ENCODE assay signal across 13 mouse cellular contexts in genomic region chr9:97133178-97133577, GRCm38 (mm10). TPM values are rescaled to one million over a fixed set of nuclear protein-coding genes. Genes with fewer than 3 reads are reported as not detected.
A peak's percentile ranks its signal among the peaks of the same experiment; 100 is the strongest.
DNase-seq lines count a peak whose midpoint lies in the region; ATAC-seq and TF ChIP-seq lines count a peak whose summit lies in the region.
"Had no signal": no experiment of that assay in that cellular context is flagged by ENCODE, and none has a peak within 500 bp of the region (broad histone marks: within the 10 kb centered on the region; RNA-seq: fewer than 3 reads in every experiment).

No protein-coding gene starts in this region.

- no peak overlapping the region for H3K4me2 ChIP-seq in forebrain, embryonic 11.5 days (ENCODE audit: low read depth, low read length, severe bottlenecking)
- H3K4me2 ChIP-seq: forebrain, embryonic 12.5 days had no signal

- H3K4me1 ChIP-seq in forebrain, embryonic 11.5 days (replicated peaks; ENCODE audit: control insufficient read depth, insufficient read depth, low read length) = no peaks in the 10 kb centered on the region
- H3K4me1 ChIP-seq: forebrain, embryonic 12.5 days had no signal

- H3K9me3 ChIP-seq in forebrain, embryonic 11.5 days (ENCODE audit: control insufficient read depth, low read length) = no peaks in the 10 kb centered on the region
- H3K9me3 ChIP-seq: forebrain, embryonic 12.5 days had no signal

- no peak for ATAC-seq in forebrain, embryonic 11.5 days (replicated peaks; ENCODE audit: low FRiP score)
- ATAC-seq: inflammation-experienced regulatory T-cells, adult 6 months; liver, postnatal 0 days; midbrain, embryonic 16.5 days had no signal

- 64% methylated on average over 8 of the region's 8 CpGs for WGBS in forebrain, embryonic 11.5 days

- no peaks in the 10 kb centered on the region for H3K36me3 ChIP-seq in forebrain, embryonic 11.5 days (ENCODE audit: control insufficient read depth, insufficient read depth, low read length)
- H3K36me3 ChIP-seq: forebrain, embryonic 12.5 days had no signal

- no peak overlapping the region for H3K9ac ChIP-seq in forebrain, embryonic 11.5 days (ENCODE audit: low read length)
- H3K9ac ChIP-seq: forebrain, embryonic 12.5 days; liver, postnatal 0 days had no signal

- intact Hi-C loops in gastrocnemius, adult 2 months (cut with DNase I) = no loop called here

- peak; percentile 37 for DNase-seq in gastrocnemius, adult 2 months
- no peak for DNase-seq in gastrocnemius, adult 8-10 months (ENCODE audit: low spot score in 2 of 2)
- DNase-seq in ZHBTc4 (ENCODE audit: low read depth, low spot score) = peak; percentile 92
- peak; percentile 90 to 96 for DNase-seq in kidney, postnatal 25 days
- DNase-seq in lung, postnatal 14 days = peak; percentile 49
- no peak for DNase-seq in forebrain, embryonic 11.5 days (ENCODE audit: low spot score)
- no peak for DNase-seq in thymus, adult 18-20 months
- DNase-seq in cerebellum, postnatal 4 days (ENCODE audit: low spot score in 2 of 2) = no peak
- DNase-seq: cerebellum, adult 8-10 months; liver, postnatal 0 days had no signal

- no peak overlapping the region for H3K4me3 ChIP-seq in gastrocnemius, adult 2 months
- H3K4me3 ChIP-seq in forebrain, embryonic 11.5 days (ENCODE audit: low read depth, low read length) = no peak overlapping the region
- H3K4me3 ChIP-seq: forebrain, embryonic 12.5 days had no signal

- no peak overlapping the region for H3K27ac ChIP-seq in gastrocnemius, adult 2 months
- H3K27ac ChIP-seq in forebrain, embryonic 11.5 days (ENCODE audit: low read depth, low read length) = no peak overlapping the region
- H3K27ac ChIP-seq: forebrain, embryonic 12.5 days had no signal

- no peaks in the 10 kb centered on the region for H3K27me3 ChIP-seq in forebrain, embryonic 11.5 days (ENCODE audit: control insufficient read depth, insufficient read depth, low read length)
- H3K27me3 ChIP-seq: forebrain, embryonic 12.5 days had no signal

- TF ChIP-seq CTCF in gastrocnemius, adult 2 months (IDR thresholded peaks at IDR 0.05) = no peak

RNA-seq across cellular contexts. Expression of gene Slc25a36, which starts 22.2 kb away (rescaled TPM):
- 10 to 100 TPM; 33.6 to 52.7 TPM for total RNA-seq in gastrocnemius, adult 2 months (2021)
- total RNA-seq in gastrocnemius, adult 8-10 months (2022) = 10 to 100 TPM; 20.0 to 43.6 (median 25.2) TPM
- 66.1 and 78.0 TPM in 2 replicates for polyA plus RNA-seq in forebrain, embryonic 11.5 days (2014; fragmentation: Nextera tagmentation; extraction: Ambion mirVana)

Comparison
In these comparisons a context has a peak if more than half of its experiments do, and no peak if none do; other contexts are left out.
1. DNase-seq: peak in gastrocnemius, adult 2 months (single experiment), ZHBTc4 (single experiment), kidney, postnatal 25 days (2 of 2) and lung, postnatal 14 days (single experiment); none in gastrocnemius, adult 8-10 months (0 of 2), forebrain, embryonic 11.5 days (single experiment), thymus, adult 18-20 months (0 of 2) and cerebellum, postnatal 4 days (0 of 2).